Mouse (Mus musculus): ENCODE results near the gene Il17rc.

- TF ChIP-seq POLR2A (IDR thresholded peaks at IDR 0.05; ENCODE audit: borderline replicate concordance, low read depth, low read length): no peak
- TF ChIP-seq CTCF (IDR thresholded peaks at IDR 0.05; ENCODE audit: low read depth, low read length): peak; percentile 47; the same call in 1 of the 2 replicates
Observed at GRCm38 (mm10) chr6:113443091-113443490, 28.1 kb upstream of the Il17rc start.

All from bone marrow macrophage, adult 2 months (primary cell).